Mouse (Mus musculus) mouse embryonic stem cell (cell line): Measurements from ENCODE around the gene Mboat2.

Experiments
- in situ Hi-C, 2 experiments: fragments of 300-500 bp; cut with MboI; formaldehyde crosslinking; loops; 1 replicate in 1 of 2; 3 replicates in 1 of 2; pipeline ENCODE4 v1.14.3; 2019 to 2020; ENCODE audit warnings: low sequenced_read_pairs in 2 of 2, low pct_unique_long_range_greater_than_20kb in 1 of 2, mixed read lengths in 1 of 2; ENCODE audit not compliant: unreplicated experiment in 1 of 2

The Mboat2 gene

GRCm38 (mm10) chr12:24929043-24929442, 98.4 kb downstream of the Mboat2 start:
- in situ Hi-C loops: no loop called here

GRCm38 (mm10) chr12:24930760-24931159, 100.1 kb downstream of the Mboat2 start:
- in situ Hi-C loops: no loop called here

GRCm38 (mm10) chr12:24932120-24932519, 101.4 kb downstream of the Mboat2 start:
- in situ Hi-C loops: no loop called here

- in situ Hi-C loops: no loop called here
Observed at GRCm38 (mm10) chr12:24933206-24933775, 102.6 kb downstream of the Mboat2 start.

- in situ Hi-C loops: no loop called here
Observed at GRCm38 (mm10) chr12:24933996-24934395, 103.3 kb downstream of the Mboat2 start.

GRCm38 (mm10) chr12:24936281-24936680, 105.6 kb downstream of the Mboat2 start:
- in situ Hi-C loops: no loop called here

GRCm38 (mm10) chr12:24939372-24939771, 108.7 kb downstream of the Mboat2 start:
- in situ Hi-C loops: no loop called here

GRCm38 (mm10) chr12:24942619-24943287, 112.1 kb downstream of the Mboat2 start:
- in situ Hi-C loops: no loop called here

GRCm38 (mm10) chr12:24943427-24943826, 112.7 kb downstream of the Mboat2 start:
- in situ Hi-C loops: no loop called here

- in situ Hi-C loops: no loop called here
Observed at GRCm38 (mm10) chr12:24944597-24944996, 113.9 kb downstream of the Mboat2 start.

GRCm38 (mm10) chr12:24947065-24947464, 116.4 kb downstream of the Mboat2 start:
- in situ Hi-C loops: no loop called here

- in situ Hi-C loops: no loop called here
Observed at GRCm38 (mm10) chr12:24948344-24948743, 117.7 kb downstream of the Mboat2 start.

GRCm38 (mm10) chr12:24950376-24951046, 119.8 kb downstream of the Mboat2 start:
- in situ Hi-C loops: loop anchor here (5.0 kb wide), 2 partner anchors 228 to 233 kb away; no protein-coding TSS in a partner anchor

GRCm38 (mm10) chr12:24952147-24952546, 121.5 kb downstream of the Mboat2 start:
- in situ Hi-C loops: loop anchor here (5.0 kb wide), 2 partner anchors 230 to 235 kb away; no protein-coding TSS in a partner anchor

- in situ Hi-C loops: no loop called here
Observed at GRCm38 (mm10) chr12:24955137-24955536, 124.5 kb downstream of the Mboat2 start.

GRCm38 (mm10) chr12:24958526-24958925, 127.8 kb downstream of the Mboat2 start:
- in situ Hi-C loops: no loop called here

- in situ Hi-C loops: no loop called here
Observed at GRCm38 (mm10) chr12:24961821-24962220, 131.1 kb downstream of the Mboat2 start.

- in situ Hi-C loops: no loop called here
Observed at GRCm38 (mm10) chr12:24962362-24962967, 131.8 kb downstream of the Mboat2 start.

- in situ Hi-C loops: no loop called here
Observed at GRCm38 (mm10) chr12:24963393-24964022, 132.8 kb downstream of the Mboat2 start.
